45 mouse cellular contexts compared by ENCODE assay signal in genomic region chr2:158456451-158456850, GRCm38 (mm10). TPM values are rescaled to one million over a fixed set of nuclear protein-coding genes. Genes with fewer than 3 reads are reported as not detected.
"Had no signal": no experiment of that assay in that cellular context is flagged by ENCODE, and none has a peak within 500 bp of the region (broad histone marks: within the 10 kb centered on the region; RNA-seq: fewer than 3 reads in every experiment).

No protein-coding gene starts in this region.

- H3K4me1 ChIP-seq: limb, embryonic 10.5 days; limb, embryonic 12.5 days; limb, embryonic 13.5 days; limb, embryonic 15.5 days; liver, embryonic 12.5 days; liver, embryonic 13.5 days; liver, embryonic 15.5 days; lung, embryonic 15.5 days; midbrain, embryonic 10.5 days; midbrain, embryonic 12.5 days; midbrain, embryonic 13.5 days; midbrain, embryonic 15.5 days; neural tube, embryonic 12.5 days had no signal

- H3K27me3 ChIP-seq: limb, embryonic 12.5 days; limb, embryonic 13.5 days; limb, embryonic 15.5 days; liver, embryonic 12.5 days; liver, embryonic 13.5 days; liver, embryonic 15.5 days; lung, embryonic 15.5 days; megakaryocyte, embryonic 14.5 days; midbrain, embryonic 12.5 days; midbrain, embryonic 13.5 days; midbrain, embryonic 15.5 days; neural tube, embryonic 12.5 days had no signal

- H3K4me2 ChIP-seq: limb, embryonic 12.5 days; limb, embryonic 13.5 days; limb, embryonic 15.5 days; liver, embryonic 11.5 days; liver, embryonic 12.5 days; liver, embryonic 13.5 days; liver, embryonic 15.5 days; lung, embryonic 14.5 days; lung, embryonic 15.5 days; midbrain, embryonic 12.5 days; midbrain, embryonic 13.5 days; midbrain, embryonic 15.5 days; neural tube, embryonic 12.5 days had no signal

- H3K27ac ChIP-seq: limb, embryonic 10.5 days; limb, embryonic 12.5 days; limb, embryonic 13.5 days; limb, embryonic 15.5 days; liver, embryonic 12.5 days; liver, embryonic 13.5 days; liver, embryonic 14.5 days; liver, embryonic 15.5 days; lung, embryonic 15.5 days; macrophage; midbrain, embryonic 10.5 days; midbrain, embryonic 12.5 days; midbrain, embryonic 13.5 days; midbrain, embryonic 15.5 days; neural tube, embryonic 12.5 days had no signal

- DNase-seq: left cerebral cortex, postnatal 4 days; liver; liver, embryonic 13.5 days; liver, postnatal 0 days; lung, adult 18-20 months; lung, adult 2 months; lung, embryonic 14.5 days; lung, postnatal 10 days; lung, postnatal 14 days; lung, postnatal 36 days; lung, postnatal 4 days had no signal

- H3K4me3 ChIP-seq: limb, embryonic 10.5 days; limb, embryonic 12.5 days; limb, embryonic 13.5 days; limb, embryonic 15.5 days; liver, embryonic 12.5 days; liver, embryonic 13.5 days; liver, embryonic 15.5 days; lung, embryonic 15.5 days; megakaryocyte, embryonic 14.5 days; midbrain, embryonic 10.5 days; midbrain, embryonic 12.5 days; midbrain, embryonic 13.5 days; midbrain, embryonic 15.5 days; myocyte; neural tube, embryonic 12.5 days had no signal

- H3K9me3 ChIP-seq: limb, embryonic 10.5 days; limb, embryonic 12.5 days; limb, embryonic 13.5 days; limb, embryonic 15.5 days; liver, embryonic 12.5 days; liver, embryonic 13.5 days; liver, embryonic 15.5 days; lung, embryonic 15.5 days; megakaryocyte, embryonic 14.5 days; midbrain, embryonic 10.5 days; midbrain, embryonic 12.5 days; midbrain, embryonic 13.5 days; midbrain, embryonic 15.5 days; neural tube, embryonic 12.5 days had no signal

- H3K9ac ChIP-seq: limb, embryonic 12.5 days; limb, embryonic 13.5 days; limb, embryonic 15.5 days; liver, embryonic 12.5 days; liver, embryonic 13.5 days; liver, embryonic 14.5 days; liver, embryonic 15.5 days; liver, postnatal 0 days; lung, embryonic 14.5 days; lung, embryonic 15.5 days; midbrain, embryonic 12.5 days; midbrain, embryonic 13.5 days; midbrain, embryonic 15.5 days; neural tube, embryonic 12.5 days had no signal

- ATAC-seq: liver, embryonic 12.5 days; liver, postnatal 0 days; lung, postnatal 0 days; midbrain, embryonic 13.5 days; midbrain, embryonic 15.5 days; midbrain, embryonic 16.5 days had no signal

RNA-seq across cellular contexts. Expression of gene Adig, which starts 46.0 kb away (rescaled TPM):
- total RNA-seq: left cerebral cortex, adult 8-10 months; left cerebral cortex, postnatal 10 days; left cerebral cortex, postnatal 14 days; left cerebral cortex, postnatal 25 days; left cerebral cortex, postnatal 36 days; left cerebral cortex, postnatal 4 days; liver, adult 2 months; megakaryocyte progenitor cell, adult 5-6 weeks; megakaryocyte, adult 5-6 weeks; megakaryocyte-erythroid progenitor cell, adult 5-6 weeks; midbrain, postnatal 0 days; monocyte, adult 5-6 weeks had no signal
- polyA plus RNA-seq: limb, embryonic 10.5 days; limb, embryonic 12.5 days; liver, adult 2 months; liver, embryonic 11.5 days; liver, embryonic 12.5 days; liver, embryonic 13.5 days; liver, embryonic 14.5 days; liver, embryonic 15.5 days; liver, embryonic 16.5 days; liver, postnatal 0 days; lung, embryonic 15.5 days; lung, embryonic 16.5 days; macrophage; midbrain, embryonic 10.5 days; midbrain, embryonic 12.5 days; midbrain, embryonic 13.5 days; midbrain, embryonic 15.5 days; midbrain, embryonic 16.5 days; midbrain, postnatal 0 days; myocyte; neural tube, embryonic 11.5 days; neural tube, embryonic 12.5 days had no signal

RNA-seq across cellular contexts. Expression of gene Arhgap40, which starts 56.1 kb away (rescaled TPM):
- total RNA-seq: left cerebral cortex, postnatal 10 days; left cerebral cortex, postnatal 14 days; left cerebral cortex, postnatal 36 days; liver, adult 2 months; megakaryocyte progenitor cell, adult 5-6 weeks; megakaryocyte, adult 5-6 weeks; megakaryocyte-erythroid progenitor cell, adult 5-6 weeks; monocyte, adult 5-6 weeks had no signal
- polyA plus RNA-seq: limb, embryonic 10.5 days; limb, embryonic 11.5 days; liver, adult 2 months; liver, embryonic 11.5 days; liver, embryonic 12.5 days; liver, embryonic 13.5 days; liver, embryonic 16.5 days; liver, postnatal 0 days; lung, embryonic 14.5 days; lung, embryonic 15.5 days; lung, embryonic 16.5 days; macrophage; myocyte; neural tube, embryonic 11.5 days had no signal
